ENCODE assay signal across 25 mouse cellular contexts in the genomic region with DNA sequence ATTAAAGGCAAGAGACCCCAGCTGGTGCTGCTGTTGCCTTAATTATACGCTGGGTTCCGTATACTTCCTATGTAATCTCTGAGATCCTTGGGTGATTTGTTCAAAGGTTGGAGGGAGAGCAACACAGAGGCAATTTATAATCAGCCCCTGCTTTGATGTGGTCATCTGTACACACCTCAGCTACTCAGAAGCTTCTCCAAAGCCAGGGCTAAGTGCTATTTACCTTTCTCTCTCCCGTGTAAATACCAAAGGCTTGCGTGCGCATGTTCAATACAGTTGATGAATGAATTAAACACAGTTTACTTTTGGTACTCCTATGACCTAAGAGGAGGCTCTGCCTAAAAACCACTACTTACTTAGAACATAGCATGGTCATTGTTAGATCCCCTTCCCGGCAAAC.
DNase-seq lines count a peak whose midpoint lies in the region; ATAC-seq lines count a peak whose summit lies in the region.
"Had no signal": no experiment of that assay in that cellular context is flagged by ENCODE, and none has a peak within 500 bp of the region (broad histone marks: within the 10 kb centered on the region; RNA-seq: fewer than 3 reads in every experiment).

No protein-coding gene starts in this region.

- peak; percentile 78 for ATAC-seq in liver, embryonic 16.5 days (ENCODE audit: low read depth)
- ATAC-seq: forebrain, postnatal 0 days had no signal

- H3K4me2 ChIP-seq in liver, embryonic 16.5 days (ENCODE audit: low read depth, low read length): no peak overlapping the region
- H3K4me2 ChIP-seq: hindbrain, embryonic 13.5 days; limb, embryonic 13.5 days; midbrain, embryonic 12.5 days; neural tube, embryonic 15.5 days had no signal

- no peaks in the 10 kb centered on the region for H3K9me3 ChIP-seq in liver, embryonic 16.5 days (replicated peaks; ENCODE audit: control insufficient read depth, low read length)
- H3K9me3 ChIP-seq: G1E; hindbrain, embryonic 13.5 days; limb, embryonic 13.5 days; midbrain, embryonic 12.5 days; neural tube, embryonic 15.5 days had no signal

- peaks cover 2% of the 10 kb centered on the region; the same call in 1 of the 2 replicates for H3K4me1 ChIP-seq in liver, embryonic 16.5 days (ENCODE audit: control insufficient read depth, low read depth, low read length)
- H3K4me1 ChIP-seq: hindbrain, embryonic 13.5 days; midbrain, embryonic 12.5 days; neural tube, embryonic 15.5 days had no signal

- no peaks in the 10 kb centered on the region for H3K27me3 ChIP-seq in liver, embryonic 16.5 days (ENCODE audit: control insufficient read depth, insufficient read depth, low read depth, low read length)
- H3K27me3 ChIP-seq: CH12.LX; hindbrain, embryonic 13.5 days; limb, embryonic 13.5 days; midbrain, embryonic 12.5 days; neural tube, embryonic 15.5 days had no signal

- no peaks in the 10 kb centered on the region for H3K36me3 ChIP-seq in liver, embryonic 16.5 days (ENCODE audit: control insufficient read depth, insufficient read depth)
- H3K36me3 ChIP-seq: G1E; hindbrain, embryonic 13.5 days; limb, embryonic 13.5 days; midbrain, embryonic 12.5 days; neural tube, embryonic 15.5 days had no signal

- 81% methylated on average over 6 of the region's 6 CpGs for WGBS in liver, embryonic 16.5 days (ENCODE audit: insufficient replicate concordance)

- no peak overlapping the region for H3K9ac ChIP-seq in liver, embryonic 16.5 days (ENCODE audit: low read depth, low read length)
- H3K9ac ChIP-seq: forebrain, postnatal 0 days; hindbrain, embryonic 13.5 days; limb, embryonic 13.5 days; midbrain, embryonic 12.5 days; neural tube, embryonic 15.5 days had no signal

- intact Hi-C loops in gastrocnemius, postnatal 14 days (cut with DNase I; ENCODE audit: low total_unique reads): no loop called here

- H3K4me3 ChIP-seq in liver, embryonic 16.5 days (ENCODE audit: low read depth, low read length): no peak overlapping the region
- H3K4me3 ChIP-seq: hindbrain, embryonic 13.5 days; limb, embryonic 13.5 days; midbrain, embryonic 12.5 days; neural tube, embryonic 15.5 days had no signal

- peak; percentile 40 to 75 for DNase-seq in lung, adult 18-20 months
- DNase-seq in lung, postnatal 14 days: no peak
- peak; percentile 76 for DNase-seq in lung, postnatal 25 days (ENCODE audit: low spot score)
- no peak for DNase-seq in thymus, postnatal 10 days (ENCODE audit: low spot score in 2 of 2)
- DNase-seq in thymus, postnatal 14 days: no peak
- DNase-seq in gastrocnemius, postnatal 14 days: no peak
- DNase-seq: adrenal gland, adult 2 months; B cell, adult 2 months; cerebellum, adult 11-12 months; cerebellum, postnatal 14 days; forebrain, postnatal 0 days; gastrocnemius, postnatal 25 days; heart, postnatal 36 days; kidney, adult 11 months; layer of hippocampus, adult 9-11 months; right cerebral cortex, adult 18-20 months; thymus, adult 2 months had no signal

- H3K27ac ChIP-seq in liver, embryonic 16.5 days (ENCODE audit: low read length): peak overlapping the region; percentile 74
- H3K27ac ChIP-seq: hindbrain, embryonic 13.5 days; kidney, postnatal 0 days; limb, embryonic 13.5 days; midbrain, embryonic 12.5 days; neural tube, embryonic 15.5 days had no signal

Comparison
In these comparisons a context has a peak if more than half of its experiments do, and no peak if none do; other contexts are left out.
1. DNase-seq: peak in lung, adult 18-20 months (2 of 2) and lung, postnatal 25 days (single experiment); none in lung, postnatal 14 days (single experiment), thymus, postnatal 10 days (0 of 2), thymus, postnatal 14 days (single experiment) and gastrocnemius, postnatal 14 days (single experiment).